Mouse (Mus musculus) ES-Bruce4 (cell line): ENCODE results near the gene Hykk. TPM values are rescaled to one million over a fixed set of nuclear protein-coding genes. Genes with fewer than 3 reads are reported as not detected.
A peak's percentile ranks its signal among the peaks of the same experiment; 100 is the strongest.

Experiments
- H3K27ac ChIP-seq: 2 replicates; pipeline ENCODE4 v1.5.1; 2012; ENCODE audit warnings: low read length, inconsistent platforms; ENCODE audit not compliant: insufficient read depth
- H3K27me3 ChIP-seq: 2 replicates; pipeline ENCODE4 v1.6.1; 2012; ENCODE audit warnings: mild to moderate bottlenecking, low read length, inconsistent platforms; ENCODE audit not compliant: control insufficient read depth, poor library complexity, insufficient read depth, severe bottlenecking
- H3K36me3 ChIP-seq: 2 replicates; pipeline ENCODE4 v1.6.1; 2012; ENCODE audit warnings: inconsistent platforms, mild to moderate bottlenecking, low read length, moderate library complexity; ENCODE audit not compliant: control insufficient read depth, poor library complexity, insufficient read depth, severe bottlenecking
- H3K4me1 ChIP-seq: one replicate; pipeline ENCODE4 v1.8.1; 2011; ENCODE audit warnings: low read length; ENCODE audit not compliant: control insufficient read depth, insufficient read depth
- H3K4me3 ChIP-seq: 2 replicates; pipeline ENCODE4 v1.5.1; 2011; ENCODE audit warnings: low read depth, mild to moderate bottlenecking, low read length
- H3K9ac ChIP-seq: 2 replicates; pipeline ENCODE4 v1.6.1; 2012; ENCODE audit warnings: low read depth, mild to moderate bottlenecking, inconsistent platforms; ENCODE audit not compliant: poor library complexity, severe bottlenecking
- H3K9me3 ChIP-seq: replicated peaks from 2 replicates; pipeline ENCODE4 v1.6.1; 2012; ENCODE audit warnings: mild to moderate bottlenecking, low read length, inconsistent platforms; ENCODE audit not compliant: control insufficient read depth, poor library complexity, insufficient read depth, severe bottlenecking
- CTCF ChIP-seq: IDR thresholded peaks from one replicate; pipeline ENCODE4 v1.8.1; 2011; ENCODE audit warnings: low read depth, low read length
- EP300 ChIP-seq: IDR thresholded peaks from 2 replicates; pipeline ENCODE4 v1.6.1; 2011; ENCODE audit warnings: low read depth, low read length; ENCODE audit not compliant: insufficient read depth
- POLR2A ChIP-seq: IDR thresholded peaks from one replicate; pipeline ENCODE4 v1.8.1; 2011; ENCODE audit warnings: low read length; ENCODE audit not compliant: insufficient read depth
- polyA plus RNA-seq: library from polyadenylated mRNA; stranded (reverse); fragments of >200 nt; gene quantifications from 2 replicates; pipeline ENCODE4 v1.2.4, GENCODE M21; 2011; ENCODE audit warnings: low read depth; ENCODE audit not compliant: missing spikeins, insufficient read depth, insufficient read length

The Hykk gene
- polyA plus RNA-seq, 1 experiment = 5.2 TPM

GRCm38 (mm10) chr9:54916401-54916800, 682 bp upstream of the Hykk start:
- no peaks in the 10 kb centered on the region for H3K36me3 ChIP-seq
- no peaks in the 10 kb centered on the region for H3K4me1 ChIP-seq
- no peaks in the 10 kb centered on the region; the same call in 1 of the 2 replicates for H3K27me3 ChIP-seq
- H3K27ac ChIP-seq = no peak overlapping the region
- H3K9ac ChIP-seq = no peak overlapping the region
- TF ChIP-seq POLR2A (no peak), CTCF (no peak), EP300 (no peak)
- H3K4me3 ChIP-seq = no peak overlapping the region
- H3K9me3 ChIP-seq = no peaks in the 10 kb centered on the region

GRCm38 (mm10) chr9:54918191-54918590, 1.1 kb downstream of the Hykk start:
- Histone ChIP-seq H3K9me3 (0 out of 2 replicates have a peak, but pooled peaks cover 2% of the 10 kb centered on the region), H3K27me3 (no peaks in the 10 kb centered on the region; the same call in 1 of the 2 replicates), H3K4me1 (no peaks in the 10 kb centered on the region), H3K27ac (no peak overlapping the region), H3K9ac (no peak overlapping the region), H3K36me3 (no peaks in the 10 kb centered on the region), H3K4me3 (no peak overlapping the region)
- TF ChIP-seq CTCF = no peak
- TF ChIP-seq EP300 = no peak
- no peak for TF ChIP-seq POLR2A

GRCm38 (mm10) chr9:54918781-54919180, 1.7 kb downstream of the Hykk start:
- Histone ChIP-seq H3K9ac (no peak overlapping the region), H3K27ac (no peak overlapping the region), H3K9me3 (0 out of 2 replicates have a peak, but pooled peaks cover 2% of the 10 kb centered on the region), H3K27me3 (no peaks in the 10 kb centered on the region; the same call in 1 of the 2 replicates), H3K4me1 (no peaks in the 10 kb centered on the region), H3K4me3 (no peak overlapping the region), H3K36me3 (no peaks in the 10 kb centered on the region)
- TF ChIP-seq POLR2A (no peak), CTCF (no peak), EP300 (no peak)

- Histone ChIP-seq H3K9me3 (0 out of 2 replicates have a peak, but pooled peaks cover 2% of the 10 kb centered on the region), H3K27me3 (no peaks in the 10 kb centered on the region; the same call in 1 of the 2 replicates), H3K4me3 (no peak overlapping the region), H3K4me1 (no peaks in the 10 kb centered on the region), H3K36me3 (no peaks in the 10 kb centered on the region), H3K9ac (no peak overlapping the region), H3K27ac (no peak overlapping the region)
- no peak for TF ChIP-seq EP300
- TF ChIP-seq CTCF = no peak
- no peak for TF ChIP-seq POLR2A
These were observed 2.9 kb downstream of the Hykk start for GRCm38 (mm10) chr9:54919946-54920345.

- Histone ChIP-seq H3K36me3 (no peaks in the 10 kb centered on the region), H3K27ac (no peak overlapping the region), H3K9ac (no peak overlapping the region), H3K4me1 (no peaks in the 10 kb centered on the region), H3K4me3 (no peak overlapping the region), H3K27me3 (no peaks in the 10 kb centered on the region), H3K9me3 (no peaks in the 10 kb centered on the region)
- TF ChIP-seq CTCF (no peak), EP300 (no peak), POLR2A (no peak)
These were observed 13.7 kb downstream of the Hykk start for GRCm38 (mm10) chr9:54930741-54931140.

GRCm38 (mm10) chr9:54931765-54932164, 14.7 kb downstream of the Hykk start:
- Histone ChIP-seq H3K36me3 (no peaks in the 10 kb centered on the region), H3K9me3 (no peaks in the 10 kb centered on the region), H3K27me3 (no peaks in the 10 kb centered on the region), H3K27ac (no peak overlapping the region), H3K4me1 (no peaks in the 10 kb centered on the region), H3K4me3 (no peak overlapping the region), H3K9ac (no peak overlapping the region)
- TF ChIP-seq POLR2A = no peak
- peak; percentile 77 for TF ChIP-seq CTCF

GRCm38 (mm10) chr9:54932379-54932778, 15.3 kb downstream of the Hykk start:
- Histone ChIP-seq H3K4me1 (no peaks in the 10 kb centered on the region), H3K4me3 (no peak overlapping the region), H3K27me3 (no peaks in the 10 kb centered on the region), H3K9me3 (no peaks in the 10 kb centered on the region), H3K9ac (no peak overlapping the region), H3K36me3 (no peaks in the 10 kb centered on the region), H3K27ac (no peak overlapping the region)
- TF ChIP-seq EP300 = no peak
- no peak for TF ChIP-seq POLR2A
- no peak for TF ChIP-seq CTCF
